ENCODE assay signal across 24 mouse cellular contexts in genomic region chr3:90101010-90101409, GRCm38 (mm10). TPM values are rescaled to one million over a fixed set of nuclear protein-coding genes. Genes with fewer than 3 reads are reported as not detected.
A peak's percentile ranks its signal among the peaks of the same experiment; 100 is the strongest.
DNase-seq lines count a peak whose midpoint lies in the region; ATAC-seq and TF ChIP-seq lines count a peak whose summit lies in the region.
"Had no signal": no experiment of that assay in that cellular context is flagged by ENCODE, and none has a peak within 500 bp of the region (broad histone marks: within the 10 kb centered on the region; RNA-seq: fewer than 3 reads in every experiment).

No protein-coding gene starts in this region.

- H3K27ac ChIP-seq in heart, adult 2 months, result no peak overlapping the region
- H3K27ac ChIP-seq: embryonic facial prominence, embryonic 10.5 days; embryonic facial prominence, embryonic 12.5 days; forebrain, embryonic 10.5 days; forebrain, embryonic 12.5 days had no signal

- no peaks in the 10 kb centered on the region for H3K27me3 ChIP-seq in heart, adult 2 months (ENCODE audit: control insufficient read depth, insufficient read depth, low read length)
- H3K27me3 ChIP-seq in myocyte (ENCODE audit: control insufficient read depth, insufficient read depth, insufficient read length), result no peaks in the 10 kb centered on the region
- H3K27me3 ChIP-seq: CH12.LX; embryonic facial prominence, embryonic 12.5 days; forebrain, embryonic 12.5 days; Patski had no signal

- H3K9ac ChIP-seq in heart, adult 2 months (ENCODE audit: low read depth, low read length), result no peak overlapping the region
- H3K9ac ChIP-seq: embryonic facial prominence, embryonic 12.5 days; forebrain, embryonic 12.5 days had no signal

- no peak overlapping the region for H3K4me2 ChIP-seq in myocyte (ENCODE audit: low read depth)
- H3K4me2 ChIP-seq: embryonic facial prominence, embryonic 12.5 days; forebrain, embryonic 12.5 days had no signal

- no peaks in the 10 kb centered on the region for H3K79me2 ChIP-seq in heart, adult 2 months (replicated peaks; ENCODE audit: control insufficient read depth, insufficient read depth, low read length)
- no peaks in the 10 kb centered on the region for H3K79me2 ChIP-seq in myocyte (ENCODE audit: control insufficient read depth, insufficient read depth)

- 0 out of 2 replicates have a peak, but pooled peaks have one; percentile 27 for ATAC-seq in erythroblast, adult 5-6 weeks (replicated peaks; ENCODE audit: low FRiP score, poor library complexity, severe bottlenecking)
- ATAC-seq: forebrain, embryonic 14.5 days; forebrain, embryonic 16.5 days; Patski had no signal

- peak; percentile 90 for DNase-seq in heart, adult 11 months
- DNase-seq in heart, adult 2 months, result no peak
- DNase-seq in kidney, adult 9 months, result no peak
- DNase-seq in lung, adult 18-20 months, result no peak
- DNase-seq: adrenal gland, adult 8-10 months; adrenal gland, postnatal 14 days; adrenal gland, postnatal 36 days; B cell, adult 2 months; cerebellum, adult 11-12 months; cerebellum, adult 2 months; cerebellum, adult 9-10 months; cerebellum, postnatal 10 days; cerebellum, postnatal 25 days had no signal

- 90% methylated on average over 3 of the region's 3 CpGs for WGBS in heart, adult 2 months

- H3K4me3 ChIP-seq in heart, adult 2 months, result no peak overlapping the region
- no peak overlapping the region for H3K4me3 ChIP-seq in myocyte
- H3K4me3 ChIP-seq: embryonic facial prominence, embryonic 10.5 days; embryonic facial prominence, embryonic 12.5 days; erythroblast, embryonic 14.5 days; forebrain, embryonic 10.5 days; forebrain, embryonic 12.5 days had no signal

- intact Hi-C loops in heart, adult 2 months (cut with DNase I), result no loop called here

- no peak for TF ChIP-seq CTCF in heart, adult 2 months (IDR thresholded peaks at IDR 0.05)

- H3ac ChIP-seq in myocyte (ENCODE audit: control insufficient read depth, insufficient read length), result no peak overlapping the region

- no peak for TF ChIP-seq EP300 in heart, adult 2 months (IDR thresholded peaks at IDR 0.05; ENCODE audit: insufficient read depth, low read depth, low read length)

- H3K4me1 ChIP-seq in heart, adult 2 months (ENCODE audit: control insufficient read depth, insufficient read depth, low read length), result no peaks in the 10 kb centered on the region
- H3K4me1 ChIP-seq: embryonic facial prominence, embryonic 10.5 days; embryonic facial prominence, embryonic 12.5 days; forebrain, embryonic 10.5 days; forebrain, embryonic 12.5 days had no signal

- H3K36me3 ChIP-seq in heart, adult 2 months (ENCODE audit: control insufficient read depth, insufficient read depth, low read length), result no peaks in the 10 kb centered on the region
- peaks cover 3% of the 10 kb centered on the region for H3K36me3 ChIP-seq in myocyte (ENCODE audit: control insufficient read depth, insufficient read depth)

- no peak for TF ChIP-seq POLR2A in heart, adult 2 months (IDR thresholded peaks at IDR 0.05; ENCODE audit: insufficient read depth, low read depth, low read length)
- no peak for TF ChIP-seq POLR2A in myocyte (IDR thresholded peaks at IDR 0.05; ENCODE audit: insufficient read length, low read depth)

TF ChIP-seq in myocyte, 11 proteins besides CTCF, POLR2A, EP300 and RAD21:
- no peak for TF ChIP-seq USF1 (IDR thresholded peaks at IDR 0.05; ENCODE audit: low read depth)
- TF ChIP-seq POLR2AphosphoS2 (IDR thresholded peaks at IDR 0.05; ENCODE audit: insufficient read length, low read depth), result peak; percentile 42
- no peak for TF ChIP-seq MYOD1 (IDR thresholded peaks at IDR 0.05; ENCODE audit: control insufficient read depth in 1 of 3, insufficient read length in 2 of 3, low read depth in 2 of 3)
- no peak for TF ChIP-seq MAX (IDR thresholded peaks at IDR 0.05; ENCODE audit: low read depth)
TF ChIP-seq in myocyte: peak in this region for 1.

RNA-seq across cellular contexts. Expression of gene Nup210l, which starts 2.9 kb away (rescaled TPM):
- under 1 TPM; 0.11 to 0.13 TPM for total RNA-seq in heart, adult 2 months (2021)
- polyA plus RNA-seq in heart, adult 2 months (2012; rRNA removed), result 0.14 and 0.29 TPM in 2 replicates
- total RNA-seq in erythroblast, adult 5-6 weeks (2015; ENCODE audit: low replicate concordance), result 0.58 TPM in 1 of 2 replicates, not detected in the other
- 0.09 and 0.14 TPM in 2 replicates for total RNA-seq in erythroblast, adult 5-6 weeks (2017; ENCODE audit: low replicate concordance)
- polyA plus RNA-seq in myocyte (2012; fragmentation: generic; extraction: Trizol), result 0.35 TPM
- polyA plus RNA-seq: erythroblast, embryonic 14.5 days had no signal

RNA-seq across cellular contexts. Expression of gene Tpm3, which starts 28.6 kb away (rescaled TPM):
- 10 to 100 TPM; 42.2 to 44.5 TPM for total RNA-seq in heart, adult 2 months (2021)
- polyA plus RNA-seq in heart, adult 2 months (2012; rRNA removed), result 48.9 and 60.5 TPM in 2 replicates
- 132 and 146 TPM in 2 replicates for total RNA-seq in erythroblast, adult 5-6 weeks (2015; ENCODE audit: low replicate concordance)
- total RNA-seq in erythroblast, adult 5-6 weeks (2017; ENCODE audit: low replicate concordance), result 200 and 233 TPM in 2 replicates
- 290 TPM for polyA plus RNA-seq in myocyte (2012; fragmentation: generic; extraction: Trizol)

RNA-seq across cellular contexts. Expression of gene Ubap2l, which starts 48.6 kb away (rescaled TPM):
- 100 to 1,000 TPM; 104 to 116 TPM for total RNA-seq in heart, adult 2 months (2021)
- 104 and 137 TPM in 2 replicates for polyA plus RNA-seq in heart, adult 2 months (2012; rRNA removed)
- 124 and 134 TPM in 2 replicates for total RNA-seq in erythroblast, adult 5-6 weeks (2015; ENCODE audit: low replicate concordance)
- total RNA-seq in erythroblast, adult 5-6 weeks (2017; ENCODE audit: low replicate concordance), result 106 and 129 TPM in 2 replicates
- polyA plus RNA-seq in myocyte (2012; fragmentation: generic; extraction: Trizol), result 77.5 TPM

RNA-seq across cellular contexts. Expression of gene 4933434E20Rik, which starts 49.6 kb away (rescaled TPM):
- 10 to 100 TPM; 81.6 to 96.1 TPM for total RNA-seq in heart, adult 2 months (2021)
- 52.8 and 85.1 TPM in 2 replicates for polyA plus RNA-seq in heart, adult 2 months (2012; rRNA removed)
- 10.4 and 15.0 TPM in 2 replicates for total RNA-seq in erythroblast, adult 5-6 weeks (2015; ENCODE audit: low replicate concordance)
- 16.3 and 17.6 TPM in 2 replicates for total RNA-seq in erythroblast, adult 5-6 weeks (2017; ENCODE audit: low replicate concordance)
- polyA plus RNA-seq in myocyte (2012; fragmentation: generic; extraction: Trizol), result 83.8 TPM
